Mouse (Mus musculus) megakaryocyte-erythroid progenitor cell, adult 5-6 weeks (primary cell): Measurements from ENCODE around the gene Neurog3. TPM values are rescaled to one million over a fixed set of nuclear protein-coding genes. Genes with fewer than 3 reads are reported as not detected.

ENCODE experiments used
- total RNA-seq, 2 experiments: library from RNA; stranded (forward) in 1 of 2; stranded (reverse) in 1 of 2; fragments of 200-1000, 215-1000 nt in 1 of 2; fragments of >200 nt in 1 of 2; fragmentation: Nextera tagmentation in 1 of 2; gene quantifications; 2 replicates each; pipeline ENCODE4 v1.2.3; 2014 to 2017

Gene Neurog3
- total RNA-seq, 2 experiments from 2014 or later, result not detected

Other genes starting within 250 kb of the Neurog3 start
- gene Col13a1, start 154.0 kb upstream of the Neurog3 start, total RNA-seq (2014; fragmentation: Nextera tagmentation), result not detected in 2 replicates
- gene Col13a1, start 154.0 kb upstream of the Neurog3 start, total RNA-seq (2017), result not detected in 2 replicates
- 0.28 TPM in 1 of 2 replicates, not detected in the other for gene Fam241b, start 10.8 kb downstream of the Neurog3 start, total RNA-seq (2014; fragmentation: Nextera tagmentation)
- gene Fam241b, start 10.8 kb downstream of the Neurog3 start, total RNA-seq (2017), result 0.14 TPM in 1 of 2 replicates, not detected in the other
- 1.9 and 10.3 TPM in 2 replicates for gene Tspan15, start 98.2 kb downstream of the Neurog3 start, total RNA-seq (2014; fragmentation: Nextera tagmentation)
- gene Tspan15, start 98.2 kb downstream of the Neurog3 start, total RNA-seq (2017), result 1.5 and 1.7 TPM in 2 replicates
- gene Tacr2, start 119.3 kb downstream of the Neurog3 start, total RNA-seq (2014; fragmentation: Nextera tagmentation), result not detected in 2 replicates
- gene Tacr2, start 119.3 kb downstream of the Neurog3 start, total RNA-seq (2017), result not detected in 2 replicates
- 212 and 217 TPM in 2 replicates for gene Hk1, start 246.8 kb downstream of the Neurog3 start, total RNA-seq (2014; fragmentation: Nextera tagmentation)
- gene Hk1, start 246.8 kb downstream of the Neurog3 start, total RNA-seq (2017), result 295 and 330 TPM in 2 replicates